Mouse (Mus musculus) regulatory T cell (primary cell): ENCODE results near the gene Ttc23l.

Experiments used
- in situ Hi-C: fragments of 300-600 bp; cut with MboI, MseI; formaldehyde crosslinking; loops from one replicate; pipeline ENCODE4 v1.15.1; 2025; ENCODE audit warnings: high pct_unique_total_duplicates

The Ttc23l gene

GRCm38 (mm10) chr15:10515166-10515565 lies 43.3 kb downstream of the Ttc23l start:
- in situ Hi-C loops, result no loop called here

- in situ Hi-C loops, result no loop called here
Measured at GRCm38 (mm10) chr15:10506099-10506498, 52.4 kb downstream of the Ttc23l start.

GRCm38 (mm10) chr15:10500838-10501719 lies 57.4 kb downstream of the Ttc23l start:
- in situ Hi-C loops, result no loop called here

- in situ Hi-C loops, result no loop called here
Measured at GRCm38 (mm10) chr15:10500035-10500434, 58.4 kb downstream of the Ttc23l start.

- in situ Hi-C loops, result loop anchor here (10.0 kb wide), 1 partner anchor 485 kb away; the partner anchor contains the start of gene Amacr
Measured at GRCm38 (mm10) chr15:10499593-10499992, 58.9 kb downstream of the Ttc23l start.

GRCm38 (mm10) chr15:10496696-10497095 lies 61.8 kb downstream of the Ttc23l start:
- in situ Hi-C loops, result loop anchor here (10.0 kb wide), 1 partner anchor 488 kb away; the partner anchor contains the start of gene Amacr

GRCm38 (mm10) chr15:10495944-10496343 lies 62.5 kb downstream of the Ttc23l start:
- in situ Hi-C loops, result loop anchor here (10.0 kb wide), 1 partner anchor 489 kb away; the partner anchor contains the start of gene Amacr

- in situ Hi-C loops, result loop anchor here (10.0 kb wide), 1 partner anchor 495 kb away; the partner anchor contains the start of gene Amacr
Measured at GRCm38 (mm10) chr15:10490101-10490500, 68.4 kb downstream of the Ttc23l start.

GRCm38 (mm10) chr15:10487246-10487645 lies 71.2 kb downstream of the Ttc23l start:
- in situ Hi-C loops, result no loop called here

GRCm38 (mm10) chr15:10486365-10486839 lies 72.1 kb downstream of the Ttc23l start:
- in situ Hi-C loops, result no loop called here

GRCm38 (mm10) chr15:10485484-10486364 lies 72.7 kb downstream of the Ttc23l start, which contains the start of the genes Brix1 and Rad1:
Gene Brix1, minus strand, starts transcription at chr15:10485947.
Gene Rad1, plus strand, starts transcription at chr15:10486018.
- in situ Hi-C loops, result no loop called here

- in situ Hi-C loops, result no loop called here
Measured at GRCm38 (mm10) chr15:10470941-10471340, 87.5 kb downstream of the Ttc23l start.

GRCm38 (mm10) chr15:10470151-10470831 lies 88.2 kb downstream of the Ttc23l start, which contains the start of gene Dnajc21:
Gene Dnajc21, minus strand, starts transcription at chr15:10470516.
- in situ Hi-C loops, result no loop called here

GRCm38 (mm10) chr15:10469641-10470150 lies 88.8 kb downstream of the Ttc23l start:
- in situ Hi-C loops, result no loop called here

- in situ Hi-C loops, result no loop called here
Measured at GRCm38 (mm10) chr15:10468761-10469160, 89.7 kb downstream of the Ttc23l start.

GRCm38 (mm10) chr15:10464678-10465077 lies 93.8 kb downstream of the Ttc23l start:
- in situ Hi-C loops, result no loop called here

- in situ Hi-C loops, result no loop called here
Measured at GRCm38 (mm10) chr15:10463555-10463954, 94.9 kb downstream of the Ttc23l start.

- in situ Hi-C loops, result no loop called here
Measured at GRCm38 (mm10) chr15:10460986-10461385, 97.5 kb downstream of the Ttc23l start.
